Mouse (Mus musculus) lung, postnatal 0 days (tissue): ENCODE data around the gene Tmem229b.

Experiments
- CTCF ChIP-seq: IDR thresholded peaks from 2 replicates; pipeline ENCODE4 v1.5.1; 2016; ENCODE audit warnings: antibody characterized with exemption, mild to moderate bottlenecking
- EP300 ChIP-seq: IDR thresholded peaks from 2 replicates; pipeline ENCODE4 v1.6.1; 2016; ENCODE audit warnings: antibody characterized with exemption, mild to moderate bottlenecking, control low read depth

GRCm38 (mm10) chr12:78916278-78916677 lies 91.1 kb downstream of the Tmem229b start:
- TF ChIP-seq EP300 (no peak), CTCF (peak; percentile 21; the same call in 1 of the 2 replicates)
